Mouse (Mus musculus): ENCODE data around the gene Fdxr. TPM values are rescaled to one million over a fixed set of nuclear protein-coding genes. Genes with fewer than 3 reads are reported as not detected.

The Fdxr gene
- polyA plus RNA-seq, 1 experiment from 2014 or later: 11.3 TPM

- no peaks in the 10 kb centered on the region for H3K9me3 ChIP-seq (replicated peaks)
- 86% methylated on average over 2 of the region's 2 CpGs for WGBS
Observed at GRCm38 (mm10) chr11:115288305-115288704, 11.5 kb upstream of the Fdxr start.

GRCm38 (mm10) chr11:115287386-115287785 lies 10.5 kb upstream of the Fdxr start:
- Histone ChIP-seq H3K9ac (no peak overlapping the region), H3K4me1 (replicated peaks) (peaks cover 11% of the 10 kb centered on the region), H3K27me3 (replicated peaks) (no peaks in the 10 kb centered on the region), H3K4me3 (no peak overlapping the region), H3K36me3 (no peaks in the 10 kb centered on the region), H3K4me2 (no peak overlapping the region), H3K9me3 (replicated peaks) (no peaks in the 10 kb centered on the region), H3K27ac (ENCODE audit: poor library complexity, severe bottlenecking) (no peak overlapping the region)
- 0 out of 2 replicates have a peak, but pooled peaks have one; percentile 9 for ATAC-seq (ENCODE audit: insufficient number of reproducible peaks, low FRiP score)
- 83% methylated on average over 5 of the region's 5 CpGs for WGBS

More at GRCm38 (mm10) chr11:115288305-115288704, 11.5 kb upstream of the Fdxr start:
- Histone ChIP-seq H3K4me3 (no peak overlapping the region), H3K27ac (ENCODE audit: poor library complexity, severe bottlenecking) (no peak overlapping the region), H3K4me1 (replicated peaks) (peaks cover 15% of the 10 kb centered on the region), H3K27me3 (replicated peaks) (no peaks in the 10 kb centered on the region), H3K9ac (no peak overlapping the region), H3K36me3 (no peaks in the 10 kb centered on the region), H3K4me2 (no peak overlapping the region)
- ATAC-seq (ENCODE audit: insufficient number of reproducible peaks, low FRiP score): no peak

GRCm38 (mm10) chr11:115286201-115286993 lies 9.5 kb upstream of the Fdxr start:
- Histone ChIP-seq H3K4me3 (no peak overlapping the region), H3K9me3 (replicated peaks) (no peaks in the 10 kb centered on the region), H3K27ac (ENCODE audit: poor library complexity, severe bottlenecking) (no peak overlapping the region), H3K4me2 (no peak overlapping the region), H3K9ac (no peak overlapping the region), H3K4me1 (replicated peaks) (peaks cover 18% of the 10 kb centered on the region), H3K27me3 (replicated peaks) (no peaks in the 10 kb centered on the region), H3K36me3 (no peaks in the 10 kb centered on the region)
- ATAC-seq (ENCODE audit: insufficient number of reproducible peaks, low FRiP score): no peak
- WGBS: 68% methylated on average over 19 of the region's 19 CpGs

- ATAC-seq (ENCODE audit: insufficient number of reproducible peaks, low FRiP score): no peak
- no peaks in the 10 kb centered on the region for H3K27me3 ChIP-seq (replicated peaks)
- 43% methylated on average over 4 of the region's 4 CpGs for WGBS
- H3K4me3 ChIP-seq: no peak overlapping the region
- no peaks in the 10 kb centered on the region for H3K9me3 ChIP-seq (replicated peaks)
- no peak overlapping the region for H3K9ac ChIP-seq
- H3K4me1 ChIP-seq (replicated peaks): peaks cover 18% of the 10 kb centered on the region
- no peak overlapping the region for H3K4me2 ChIP-seq
- H3K36me3 ChIP-seq: no peaks in the 10 kb centered on the region
- no peak overlapping the region for H3K27ac ChIP-seq (ENCODE audit: poor library complexity, severe bottlenecking)
Observed at GRCm38 (mm10) chr11:115285282-115285681, 8.4 kb upstream of the Fdxr start.

GRCm38 (mm10) chr11:115283891-115284620 lies 7.2 kb upstream of the Fdxr start:
- 75% methylated on average over 12 of the region's 12 CpGs for WGBS
- Histone ChIP-seq H3K4me1 (replicated peaks) (peaks cover 14% of the 10 kb centered on the region), H3K27me3 (replicated peaks) (no peaks in the 10 kb centered on the region), H3K4me3 (no peak overlapping the region), H3K36me3 (no peaks in the 10 kb centered on the region), H3K4me2 (no peak overlapping the region), H3K9me3 (replicated peaks) (no peaks in the 10 kb centered on the region), H3K27ac (ENCODE audit: poor library complexity, severe bottlenecking) (no peak overlapping the region), H3K9ac (no peak overlapping the region)
- no peak for ATAC-seq (ENCODE audit: insufficient number of reproducible peaks, low FRiP score)

- Histone ChIP-seq H3K27ac (ENCODE audit: poor library complexity, severe bottlenecking) (no peak overlapping the region), H3K27me3 (replicated peaks) (no peaks in the 10 kb centered on the region), H3K4me3 (no peak overlapping the region), H3K4me2 (no peak overlapping the region), H3K9me3 (replicated peaks) (no peaks in the 10 kb centered on the region), H3K4me1 (replicated peaks) (peaks cover 14% of the 10 kb centered on the region), H3K9ac (no peak overlapping the region), H3K36me3 (no peaks in the 10 kb centered on the region)
- 64% methylated on average over 9 of the region's 9 CpGs for WGBS
- ATAC-seq (ENCODE audit: insufficient number of reproducible peaks, low FRiP score): no peak
Observed at GRCm38 (mm10) chr11:115283486-115283765, 6.6 kb upstream of the Fdxr start.

GRCm38 (mm10) chr11:115282723-115283485 lies 6.1 kb upstream of the Fdxr start:
- Histone ChIP-seq H3K4me2 (no peak overlapping the region), H3K4me1 (replicated peaks) (peaks cover 17% of the 10 kb centered on the region), H3K27ac (ENCODE audit: poor library complexity, severe bottlenecking) (no peak overlapping the region), H3K36me3 (no peaks in the 10 kb centered on the region), H3K4me3 (no peak overlapping the region), H3K9me3 (replicated peaks) (no peaks in the 10 kb centered on the region), H3K27me3 (replicated peaks) (no peaks in the 10 kb centered on the region), H3K9ac (no peak overlapping the region)
- 75% methylated on average over 8 of the region's 8 CpGs for WGBS
- ATAC-seq (ENCODE audit: insufficient number of reproducible peaks, low FRiP score): peak; percentile 33; the same call in 1 of the 2 replicates

GRCm38 (mm10) chr11:115282295-115282694 lies 5.4 kb upstream of the Fdxr start:
- Histone ChIP-seq H3K36me3 (no peaks in the 10 kb centered on the region), H3K4me1 (replicated peaks) (peaks cover 21% of the 10 kb centered on the region), H3K27me3 (replicated peaks) (no peaks in the 10 kb centered on the region), H3K4me3 (no peak overlapping the region), H3K27ac (ENCODE audit: poor library complexity, severe bottlenecking) (no peak overlapping the region), H3K9me3 (replicated peaks) (no peaks in the 10 kb centered on the region), H3K9ac (no peak overlapping the region), H3K4me2 (no peak overlapping the region)
- no peak for ATAC-seq (ENCODE audit: insufficient number of reproducible peaks, low FRiP score)
- WGBS: 62% methylated on average over 8 of the region's 8 CpGs

GRCm38 (mm10) chr11:115279726-115280125 lies 2.9 kb upstream of the Fdxr start:
- no peaks in the 10 kb centered on the region for H3K36me3 ChIP-seq
- no peak overlapping the region for H3K4me3 ChIP-seq
- H3K4me1 ChIP-seq (replicated peaks): peaks cover 29% of the 10 kb centered on the region
- H3K9ac ChIP-seq: no peak overlapping the region
- no peak for ATAC-seq (ENCODE audit: insufficient number of reproducible peaks, low FRiP score)
- no peaks in the 10 kb centered on the region for H3K27me3 ChIP-seq (replicated peaks)
- no peaks in the 10 kb centered on the region for H3K9me3 ChIP-seq (replicated peaks)
- H3K27ac ChIP-seq (ENCODE audit: poor library complexity, severe bottlenecking): no peak overlapping the region
- no peak overlapping the region for H3K4me2 ChIP-seq
- 79% methylated on average over 1 of the region's 1 CpGs for WGBS

GRCm38 (mm10) chr11:115278176-115278575 lies 1.3 kb upstream of the Fdxr start:
- no peaks in the 10 kb centered on the region for H3K36me3 ChIP-seq
- no peak for ATAC-seq (ENCODE audit: insufficient number of reproducible peaks, low FRiP score)
- peaks cover 29% of the 10 kb centered on the region for H3K4me1 ChIP-seq (replicated peaks)
- H3K27me3 ChIP-seq (replicated peaks): no peaks in the 10 kb centered on the region
- no peak overlapping the region for H3K27ac ChIP-seq (ENCODE audit: poor library complexity, severe bottlenecking)
- WGBS: 71% methylated on average over 6 of the region's 6 CpGs
- no peaks in the 10 kb centered on the region for H3K9me3 ChIP-seq (replicated peaks)
- peak overlapping the region; percentile 83 for H3K4me2 ChIP-seq
- peak overlapping the region; percentile 81; the same call in 1 of the 2 replicates for H3K9ac ChIP-seq
- H3K4me3 ChIP-seq: peak overlapping the region; percentile 61

GRCm38 (mm10) chr11:115277604-115277975 lies 740 bp upstream of the Fdxr start:
- no peak for ATAC-seq (ENCODE audit: insufficient number of reproducible peaks, low FRiP score)
- Histone ChIP-seq H3K9me3 (replicated peaks) (no peaks in the 10 kb centered on the region), H3K9ac (peak overlapping the region; percentile 81), H3K27ac (ENCODE audit: poor library complexity, severe bottlenecking) (peak overlapping the region; percentile 88), H3K27me3 (replicated peaks) (no peaks in the 10 kb centered on the region), H3K4me3 (peak overlapping the region; percentile 61), H3K4me1 (replicated peaks) (peaks cover 26% of the 10 kb centered on the region), H3K4me2 (peak overlapping the region; percentile 83), H3K36me3 (no peaks in the 10 kb centered on the region)
- 18% methylated on average over 7 of the region's 7 CpGs for WGBS

Data from heart, embryonic 12.5 days (tissue).